Mouse (Mus musculus): Measurements from ENCODE around the gene Gm21860. TPM values are rescaled to one million over a fixed set of nuclear protein-coding genes. Genes with fewer than 3 reads are reported as not detected.
"Not testable (repeated sequence)": the region's sequence is repeated elsewhere in the genome, so short reads cannot be mapped to it uniquely, and the experiment has no call there.

Gene Gm21860
- polyA plus RNA-seq, 1 experiment from 2014 or later: not detected

- not testable (repeated sequence) for H3K9ac ChIP-seq (replicated peaks); H3K4me2 ChIP-seq (replicated peaks); H3K36me3 ChIP-seq; H3K27ac ChIP-seq (replicated peaks); H3K9me3 ChIP-seq; H3K27me3 ChIP-seq; H3K4me1 ChIP-seq; H3K4me3 ChIP-seq
- ATAC-seq (ENCODE audit: low FRiP score, low read depth): peak; percentile 62
- 81% methylated on average over 17 of the region's 17 CpGs for WGBS
These were observed 25.7 kb downstream of the Gm21860 start for GRCm38 (mm10) chrY:90728905-90729256.

- WGBS: 79% methylated on average over 13 of the region's 13 CpGs
- H3K9ac ChIP-seq (replicated peaks); ATAC-seq (ENCODE audit: low FRiP score, low read depth); H3K4me2 ChIP-seq (replicated peaks); H3K27me3 ChIP-seq; H3K36me3 ChIP-seq; H3K4me1 ChIP-seq; H3K4me3 ChIP-seq; H3K9me3 ChIP-seq; H3K27ac ChIP-seq (replicated peaks): not testable (repeated sequence)
These were observed 26.2 kb downstream of the Gm21860 start for GRCm38 (mm10) chrY:90728251-90728904.

- not testable (repeated sequence) for H3K36me3 ChIP-seq; ATAC-seq (ENCODE audit: low FRiP score, low read depth)
- WGBS: 83% methylated on average over 11 of the region's 13 CpGs
These were observed 27.3 kb downstream of the Gm21860 start for GRCm38 (mm10) chrY:90727121-90727908.

GRCm38 (mm10) chrY:90725701-90726451 is 28.7 kb downstream of the Gm21860 start:
- not testable (repeated sequence) for H3K9me3 ChIP-seq; H3K4me3 ChIP-seq; H3K27me3 ChIP-seq; H3K27ac ChIP-seq (replicated peaks); H3K9ac ChIP-seq (replicated peaks); H3K36me3 ChIP-seq; H3K4me1 ChIP-seq; H3K4me2 ChIP-seq (replicated peaks); ATAC-seq (ENCODE audit: low FRiP score, low read depth)
- WGBS: 72% methylated on average over 19 of the region's 23 CpGs

More at GRCm38 (mm10) chrY:90727121-90727908, 27.3 kb downstream of the Gm21860 start:
- not testable (repeated sequence) for H3K4me1 ChIP-seq; H3K4me2 ChIP-seq (replicated peaks); H3K4me3 ChIP-seq; H3K27me3 ChIP-seq; H3K9me3 ChIP-seq; H3K9ac ChIP-seq (replicated peaks); H3K27ac ChIP-seq (replicated peaks)

- H3K4me1 ChIP-seq; H3K27ac ChIP-seq (replicated peaks); H3K9me3 ChIP-seq; H3K36me3 ChIP-seq; ATAC-seq (ENCODE audit: low FRiP score, low read depth); H3K27me3 ChIP-seq; H3K4me2 ChIP-seq (replicated peaks); H3K4me3 ChIP-seq; H3K9ac ChIP-seq (replicated peaks): not testable (repeated sequence)
- WGBS: 85% methylated on average over 10 of the region's 10 CpGs
These were observed 29.5 kb downstream of the Gm21860 start for GRCm38 (mm10) chrY:90725166-90725565.

- 53% methylated on average over 8 of the region's 8 CpGs for WGBS
- H3K4me3 ChIP-seq: not testable (repeated sequence)
These were observed 30.5 kb downstream of the Gm21860 start for GRCm38 (mm10) chrY:90724014-90724709.

GRCm38 (mm10) chrY:90723336-90723987 is 31.2 kb downstream of the Gm21860 start:
- H3K36me3 ChIP-seq; H3K9me3 ChIP-seq; H3K4me1 ChIP-seq; H3K4me2 ChIP-seq (replicated peaks); H3K9ac ChIP-seq (replicated peaks); H3K27ac ChIP-seq (replicated peaks); H3K27me3 ChIP-seq; H3K4me3 ChIP-seq: not testable (repeated sequence)
- ATAC-seq (ENCODE audit: low FRiP score, low read depth): peak; percentile 82
- WGBS: 70% methylated on average over 8 of the region's 9 CpGs

More at GRCm38 (mm10) chrY:90724014-90724709, 30.5 kb downstream of the Gm21860 start:
- not testable (repeated sequence) for H3K4me2 ChIP-seq (replicated peaks); H3K36me3 ChIP-seq; H3K9me3 ChIP-seq; H3K4me1 ChIP-seq; H3K27ac ChIP-seq (replicated peaks); H3K9ac ChIP-seq (replicated peaks); H3K27me3 ChIP-seq
- ATAC-seq (ENCODE audit: low FRiP score, low read depth): peak; percentile 80

- H3K4me2 ChIP-seq (replicated peaks); ATAC-seq (ENCODE audit: low FRiP score, low read depth); H3K27ac ChIP-seq (replicated peaks); H3K4me3 ChIP-seq; H3K4me1 ChIP-seq; H3K27me3 ChIP-seq; H3K36me3 ChIP-seq; H3K9ac ChIP-seq (replicated peaks); H3K9me3 ChIP-seq: not testable (repeated sequence)
- WGBS: 45% methylated on average over 5 of the region's 5 CpGs
These were observed 34.1 kb downstream of the Gm21860 start for GRCm38 (mm10) chrY:90720505-90720904.

- H3K4me2 ChIP-seq (replicated peaks); H3K27me3 ChIP-seq; H3K36me3 ChIP-seq; ATAC-seq (ENCODE audit: low FRiP score, low read depth); H3K27ac ChIP-seq (replicated peaks); H3K4me3 ChIP-seq; H3K9ac ChIP-seq (replicated peaks); H3K9me3 ChIP-seq; H3K4me1 ChIP-seq: not testable (repeated sequence)
- 86% methylated on average over 12 of the region's 13 CpGs for WGBS
These were observed 35.0 kb downstream of the Gm21860 start for GRCm38 (mm10) chrY:90719403-90720232.

GRCm38 (mm10) chrY:90718583-90719402 is 35.8 kb downstream of the Gm21860 start:
- H3K4me2 ChIP-seq (replicated peaks); H3K4me1 ChIP-seq; H3K27me3 ChIP-seq; H3K4me3 ChIP-seq; H3K9ac ChIP-seq (replicated peaks); H3K36me3 ChIP-seq; H3K9me3 ChIP-seq: not testable (repeated sequence)
- peak overlapping the region; percentile 67; the same call in 1 of the 2 replicates for H3K27ac ChIP-seq (replicated peaks)
- 71% methylated on average over 22 of the region's 22 CpGs for WGBS
- peak; percentile 90 for ATAC-seq (ENCODE audit: low FRiP score, low read depth)

Measured in midbrain, embryonic 12.5 days (tissue).